Mouse (Mus musculus) heart, postnatal 10 days (tissue): ENCODE results near the gene Gfm1. TPM values are rescaled to one million over a fixed set of nuclear protein-coding genes. Genes with fewer than 3 reads are reported as not detected.

Source experiments
- DNase-seq, 2 experiments: peaks; one replicate each; pipeline ENCODE4 v3.0.0; 2021
- intact Hi-C: fragments of 180-260 bp; cut with DNase I; formaldehyde crosslinking; loops from one replicate; pipeline ENCODE4 v1.15.1; 2025
- total RNA-seq, 2 experiments: library from RNA; stranded (reverse); gene quantifications; 2 replicates each; pipeline ENCODE4 v1.2.3; 2021

Gfm1 gene
- total RNA-seq: 100 to 1,000 TPM; 189 to 208 TPM

DNA sequence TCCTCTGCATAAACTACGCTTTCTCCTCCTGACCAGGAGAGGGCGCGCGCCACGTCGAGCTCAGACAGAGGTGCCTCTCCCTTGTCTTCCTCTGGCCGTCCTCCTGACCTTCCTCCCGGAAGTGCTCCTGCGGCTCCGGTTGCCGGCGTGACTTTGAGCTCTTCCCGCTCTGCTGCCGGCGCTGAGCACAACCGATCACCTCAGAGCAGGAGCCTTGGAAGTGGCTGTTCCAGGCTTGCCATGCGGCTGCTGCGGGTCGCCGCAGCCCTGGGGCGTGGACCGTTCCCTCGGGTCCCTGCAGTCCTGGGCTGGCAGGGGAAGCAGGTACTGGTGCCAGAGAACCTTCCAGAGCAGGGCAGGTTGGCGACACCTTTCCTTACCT is at the start of gene Gfm1:
Gene Gfm1 (plus strand): TSS at position 98 of the 382 bp plus-strand sequence.
- intact Hi-C loops: loop anchor here (2.0 kb wide), 1 partner anchor 77 kb away; no protein-coding TSS in a partner anchor
- peak; percentile 91 to 95 for DNase-seq

GRCm38 (mm10) chr3:67429338-67429998 is 428 bp upstream of the Gfm1 start:
- DNase-seq: no peak
- intact Hi-C loops: loop anchor here (2.0 kb wide), 1 partner anchor 77 kb away; no protein-coding TSS in a partner anchor

- DNase-seq: no peak
- intact Hi-C loops: no loop called here
Measured at GRCm38 (mm10) chr3:67434011-67434410, 4.1 kb downstream of the Gfm1 start.

- no peak for DNase-seq
- intact Hi-C loops: loop anchor here (5.0 kb wide), 1 partner anchor 125 kb away; no protein-coding TSS in a partner anchor
Measured at GRCm38 (mm10) chr3:67447143-67447542, 17.2 kb downstream of the Gfm1 start.

DNA sequence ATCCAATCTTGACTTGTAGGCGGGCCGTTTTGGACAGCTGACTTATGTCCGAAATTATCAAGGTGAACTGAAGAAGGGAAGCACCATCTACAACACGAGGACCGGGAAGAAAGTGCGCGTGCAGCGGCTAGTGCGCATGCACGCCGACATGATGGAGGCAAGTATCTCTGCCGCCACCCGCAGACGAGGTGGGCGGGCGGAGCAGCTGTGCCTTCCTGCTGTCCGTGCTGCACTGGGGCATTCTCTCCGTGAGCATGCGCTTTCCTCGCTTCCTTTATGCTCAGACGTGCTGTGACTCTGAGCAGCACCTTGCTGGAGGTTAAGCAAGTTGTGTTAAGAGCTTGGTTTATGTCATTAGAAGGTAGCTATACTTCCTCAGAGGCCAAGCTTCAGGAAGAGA is 19.8 kb downstream of the Gfm1 start:
- no peak for DNase-seq
- intact Hi-C loops: loop anchor here (5.0 kb wide), 1 partner anchor 123 kb away; no protein-coding TSS in a partner anchor

- intact Hi-C loops: no loop called here
- peak; percentile 48 to 55 for DNase-seq
Measured at GRCm38 (mm10) chr3:67450601-67451210, 20.8 kb downstream of the Gfm1 start.

- intact Hi-C loops: no loop called here
- DNase-seq: no peak
Measured at GRCm38 (mm10) chr3:67459881-67460280, 30.0 kb downstream of the Gfm1 start.

- intact Hi-C loops: no loop called here
- no peak for DNase-seq
Measured at GRCm38 (mm10) chr3:67462015-67462414, 32.1 kb downstream of the Gfm1 start.

GRCm38 (mm10) chr3:67462578-67462977 is 32.7 kb downstream of the Gfm1 start:
- peak in 1 of 2 experiments; percentile 13 for DNase-seq
- intact Hi-C loops: no loop called here

GRCm38 (mm10) chr3:67463001-67463400 is 33.1 kb downstream of the Gfm1 start:
- peak in 1 of 2 experiments; percentile 9 for DNase-seq
- intact Hi-C loops: no loop called here

DNA sequence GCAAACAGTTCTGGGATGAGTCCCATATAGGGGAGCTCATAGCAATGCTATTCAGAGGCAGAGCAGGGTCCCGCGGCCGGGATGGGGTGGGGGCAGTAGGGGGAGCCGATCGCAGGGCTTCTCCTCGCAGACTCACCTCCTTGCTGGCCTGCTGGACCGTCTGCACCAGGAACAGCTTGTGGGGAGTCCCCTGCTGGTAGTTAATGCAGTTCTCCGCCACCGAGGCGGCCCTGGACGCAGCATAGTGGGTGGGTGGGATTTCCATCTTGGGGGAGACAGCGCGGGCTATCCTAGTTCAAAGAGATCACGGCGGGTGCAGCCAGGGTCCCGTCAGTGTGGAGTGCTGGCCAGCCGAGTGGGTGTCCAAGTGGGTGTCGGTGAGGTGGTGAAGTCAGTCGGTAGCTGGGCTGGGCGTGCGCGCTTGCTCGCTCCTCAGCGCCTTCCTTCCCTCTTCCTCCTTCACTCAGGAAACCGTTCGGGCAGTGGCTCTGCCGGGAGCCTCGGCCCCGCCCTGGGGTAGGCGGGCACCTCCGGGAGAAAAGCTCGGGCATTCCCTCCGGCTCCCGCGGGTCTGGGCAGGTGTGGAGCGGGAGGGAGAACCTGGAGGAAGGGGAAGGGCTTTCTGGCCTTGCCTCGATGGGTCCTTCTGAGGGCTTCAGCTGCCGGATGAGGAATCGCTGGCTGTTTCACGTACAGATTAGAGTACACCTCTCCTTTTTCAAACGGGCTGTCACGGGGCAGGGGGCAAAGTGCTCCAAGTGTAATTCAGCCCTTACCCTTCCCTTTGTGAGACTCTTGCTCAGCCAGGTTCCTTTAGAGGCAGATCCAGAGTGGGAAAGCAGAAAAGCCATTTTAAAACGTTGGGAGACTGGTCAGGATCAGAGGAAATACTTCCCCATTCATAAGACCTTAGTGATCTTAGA is 33.8 kb downstream of the Gfm1 start, which contains the start of gene Lxn:
Gene Lxn (minus strand): TSS at position 477 of the 923 bp plus-strand sequence.
- peak; percentile 70 for DNase-seq
- intact Hi-C loops: no loop called here

GRCm38 (mm10) chr3:67466576-67466975 is 36.7 kb downstream of the Gfm1 start:
- intact Hi-C loops: no loop called here
- DNase-seq: no peak

- no peak for DNase-seq
- intact Hi-C loops: no loop called here
Measured at GRCm38 (mm10) chr3:67467281-67467680, 37.4 kb downstream of the Gfm1 start.

GRCm38 (mm10) chr3:67471408-67472127 is 41.7 kb downstream of the Gfm1 start:
- intact Hi-C loops: no loop called here
- DNase-seq: no peak

GRCm38 (mm10) chr3:67473438-67473837 is 43.5 kb downstream of the Gfm1 start:
- DNase-seq: no peak
- intact Hi-C loops: no loop called here

DNA sequence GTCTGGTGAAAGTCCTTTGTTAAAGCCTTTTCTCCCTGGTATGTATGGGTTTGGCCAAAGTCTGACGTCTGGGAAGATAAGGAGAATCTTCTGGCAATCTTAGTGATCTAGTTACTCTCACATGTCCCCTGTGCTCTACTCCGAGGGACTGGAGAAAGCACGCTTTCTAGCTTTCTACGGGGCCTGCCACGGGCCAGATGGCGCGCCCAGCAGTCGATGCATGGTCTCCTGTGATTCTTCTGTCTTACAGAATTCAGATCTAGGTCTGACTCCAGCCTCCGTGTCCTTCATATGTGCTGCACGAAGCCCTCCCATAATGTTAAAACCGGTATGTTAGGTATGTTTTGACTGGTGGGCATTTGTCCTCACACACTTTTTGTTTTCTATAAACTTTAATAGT is 49.9 kb downstream of the Gfm1 start:
- DNase-seq: no peak
- intact Hi-C loops: no loop called here

DNA sequence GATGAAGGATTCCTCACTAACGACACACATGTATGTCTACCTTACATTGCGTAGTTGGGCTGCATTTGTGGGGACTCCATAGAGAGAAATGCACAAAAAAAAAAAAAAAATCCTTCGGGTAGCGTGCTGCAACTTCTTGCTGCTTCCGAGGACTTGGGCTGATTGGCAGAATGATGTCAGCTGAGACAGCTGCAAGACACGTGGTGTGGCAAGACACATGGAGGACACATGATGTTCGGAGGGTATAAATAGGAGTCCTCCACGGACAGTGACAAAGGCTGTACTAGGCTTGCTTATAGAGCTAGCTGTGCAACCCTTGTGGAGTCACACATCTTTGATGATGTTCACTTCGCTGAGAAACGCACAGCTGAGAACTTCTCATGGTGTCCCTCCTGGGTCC is 52.5 kb downstream of the Gfm1 start:
- intact Hi-C loops: no loop called here
- no peak for DNase-seq

DNA sequence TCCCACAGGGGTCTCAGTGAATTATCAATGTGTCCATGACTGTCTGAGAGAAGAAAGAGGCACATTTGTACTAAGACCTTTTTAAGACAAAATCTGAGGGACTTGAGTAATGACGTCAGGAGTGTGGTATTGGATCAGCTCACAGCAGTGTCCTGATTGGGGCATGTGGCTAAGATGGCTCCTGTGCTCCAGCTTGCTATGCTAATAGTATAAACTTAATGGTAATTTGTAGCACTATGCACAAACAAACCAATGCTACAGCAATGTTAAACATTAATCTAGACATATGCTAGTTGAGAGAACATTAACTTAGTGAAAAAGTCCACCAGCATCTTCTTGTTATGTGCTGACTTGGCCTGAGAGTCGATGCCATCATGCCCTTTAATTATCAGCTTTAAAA is 55.3 kb downstream of the Gfm1 start:
- DNase-seq: no peak
- intact Hi-C loops: no loop called here

- intact Hi-C loops: no loop called here
- peak in 1 of 2 experiments; percentile 4 for DNase-seq
Measured at GRCm38 (mm10) chr3:67490156-67490555, 60.3 kb downstream of the Gfm1 start.

DNA sequence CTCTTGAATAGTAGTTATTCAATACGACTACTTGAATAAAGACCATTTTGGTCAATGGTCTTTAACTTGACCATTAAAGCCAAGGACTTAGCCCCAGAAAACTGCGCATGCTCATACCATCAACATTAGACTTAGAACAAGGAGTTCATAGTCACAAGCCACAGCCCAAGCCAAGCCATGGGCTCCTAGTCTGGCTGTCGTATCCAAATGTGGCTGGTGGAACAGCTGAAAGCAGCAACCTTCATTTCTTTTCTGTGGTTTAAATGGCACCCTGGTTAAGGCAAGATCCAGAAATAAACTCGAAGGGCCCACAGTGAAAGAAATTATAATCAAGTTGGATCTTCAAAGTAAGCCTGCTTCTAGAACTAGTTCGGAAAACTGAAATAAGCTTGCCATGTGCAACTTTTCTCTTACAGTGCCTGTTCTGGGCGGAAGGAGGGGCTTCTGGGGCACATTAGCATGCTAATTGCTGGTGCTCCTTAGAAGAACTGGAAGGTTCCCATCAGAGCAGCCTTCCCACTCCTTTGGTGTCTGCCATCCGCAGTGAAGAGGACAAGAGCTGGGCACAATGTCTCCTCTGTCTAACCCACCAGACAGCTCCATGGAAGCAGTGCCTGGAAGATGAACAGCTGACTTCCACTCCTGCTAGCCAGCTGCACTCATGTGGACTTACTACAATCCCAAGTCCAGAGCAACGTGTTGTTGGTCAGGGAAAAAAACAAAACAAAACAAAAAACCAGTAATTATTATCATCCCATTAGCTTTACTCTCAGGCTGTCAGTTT is 62.4 kb downstream of the Gfm1 start:
- DNase-seq: no peak
- intact Hi-C loops: no loop called here
